Mouse (Mus musculus) heart, adult 2 months (tissue): ENCODE measurements around the gene Vmn1r3. TPM values are rescaled to one million over a fixed set of nuclear protein-coding genes. Genes with fewer than 3 reads are reported as not detected.
"Not testable (repeated sequence)": the region's sequence is repeated elsewhere in the genome, so short reads cannot be mapped to it uniquely, and the experiment has no call there.

Source experiments
- DNase-seq, 2 experiments: peaks; one replicate each; pipeline ENCODE4 v3.0.0; 2021
- H3K27ac ChIP-seq: fragments of 200-600 bp; 2 replicates; pipeline ENCODE4 v1.8.1; 2022
- H3K27me3 ChIP-seq: fragments of 200-500 bp; 2 replicates; pipeline ENCODE4 v1.6.1; 2012; ENCODE audit warnings: mild to moderate bottlenecking, low read length, inconsistent platforms, mixed read lengths; ENCODE audit not compliant: control insufficient read depth, insufficient read depth
- H3K36me3 ChIP-seq: fragments of 200-500 bp; 2 replicates; pipeline ENCODE4 v1.6.1; 2012; ENCODE audit warnings: low read length, inconsistent platforms; ENCODE audit not compliant: control insufficient read depth, insufficient read depth
- H3K4me1 ChIP-seq: fragments of 200-500 bp; 2 replicates; pipeline ENCODE4 v1.6.1; 2011; ENCODE audit warnings: low read length; ENCODE audit not compliant: control insufficient read depth, insufficient read depth
- H3K4me3 ChIP-seq: fragments of 200-600 bp; 2 replicates; pipeline ENCODE4 v1.8.1; 2022
- H3K79me2 ChIP-seq: fragments of 200-500 bp; replicated peaks from 2 replicates; pipeline ENCODE4 v1.6.1; 2012; ENCODE audit warnings: mild to moderate bottlenecking, inconsistent platforms, low read length, moderate library complexity, mixed read lengths; ENCODE audit not compliant: control insufficient read depth, insufficient read depth
- H3K9ac ChIP-seq: fragments of 200-500 bp; 2 replicates; pipeline ENCODE4 v1.6.1; 2012; ENCODE audit warnings: low read depth, mild to moderate bottlenecking, control low read depth, inconsistent platforms, low read length, mixed read lengths
- CTCF ChIP-seq: fragments of 200-600 bp; IDR thresholded peaks from 2 replicates; pipeline ENCODE4 v1.8.1; 2022; ENCODE audit warnings: antibody characterized with exemption, mild to moderate bottlenecking, moderate library complexity
- EP300 ChIP-seq: fragments of 200-500 bp; IDR thresholded peaks from 2 replicates; pipeline ENCODE4 v1.6.1; 2011; ENCODE audit warnings: low read depth, low read length, control low read depth; ENCODE audit not compliant: insufficient read depth
- POLR2A ChIP-seq: fragments of 200-500 bp; IDR thresholded peaks from 2 replicates; pipeline ENCODE4 v1.6.1; 2011; ENCODE audit warnings: mild to moderate bottlenecking, low read depth, low read length, control low read depth; ENCODE audit not compliant: insufficient read depth
- WGBS: fragments of 180-500 bp; shearing (Covaris S2); methylation state at CpG from one replicate; pipeline ENCODE4 v1.1.7; 2018; 5-methylcytosine and 5-hydroxymethylcytosine counted together
- intact Hi-C: fragments of 180-260 bp; cut with DNase I; formaldehyde crosslinking; loops from one replicate; pipeline ENCODE4 v1.15.1; 2025
- long read RNA-seq: library from polyadenylated mRNA; stranded (forward); transcript quantifications from one replicate; pipeline ENCODE4 v2.0.0, GENCODE M21; 2021
- polyA plus RNA-seq: library from polyadenylated mRNA; depleted of rRNA; stranded (reverse); fragments of >200 nt; gene quantifications from 2 replicates; pipeline ENCODE4 v1.2.3, GENCODE M21; 2012; rRNA removed
- total RNA-seq, 2 experiments: library from RNA; stranded (reverse); gene quantifications; 2 replicates each; pipeline ENCODE4 v1.2.3; 2021

Vmn1r3 gene
- not detected for total RNA-seq
- polyA plus RNA-seq, result not detected in 2 replicates
- long read RNA-seq, result 0 reads

DNA sequence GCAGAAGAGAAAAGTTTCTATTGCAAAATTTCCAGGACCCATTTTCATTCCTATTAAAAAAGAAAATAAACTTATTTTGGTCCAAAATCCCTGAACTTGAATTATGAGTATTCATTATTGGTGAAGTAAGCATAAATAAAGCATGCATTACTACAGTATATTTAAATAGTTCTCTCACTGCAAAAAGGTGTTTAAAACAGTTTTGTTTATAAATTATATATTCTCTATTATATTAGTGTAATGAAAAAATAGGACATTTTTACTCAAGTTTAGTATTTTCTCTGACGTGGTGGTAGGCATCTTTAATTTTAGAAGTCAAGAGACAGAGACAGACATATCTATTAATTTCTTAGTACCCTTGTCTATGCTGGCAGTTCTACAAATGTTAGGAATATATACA is at the start of gene Vmn1r3:
Gene Vmn1r3 (minus strand): TSS at position 101 of the 400 bp plus-strand sequence.
- H3K27ac ChIP-seq, H3K9ac ChIP-seq, H3K4me3 ChIP-seq, H3K79me2 ChIP-seq, DNase-seq, intact Hi-C loops, H3K27me3 ChIP-seq, H3K4me1 ChIP-seq, H3K36me3 ChIP-seq: not testable (repeated sequence)
- WGBS, result 80% methylated on average over 1 of the region's 1 CpGs

DNA sequence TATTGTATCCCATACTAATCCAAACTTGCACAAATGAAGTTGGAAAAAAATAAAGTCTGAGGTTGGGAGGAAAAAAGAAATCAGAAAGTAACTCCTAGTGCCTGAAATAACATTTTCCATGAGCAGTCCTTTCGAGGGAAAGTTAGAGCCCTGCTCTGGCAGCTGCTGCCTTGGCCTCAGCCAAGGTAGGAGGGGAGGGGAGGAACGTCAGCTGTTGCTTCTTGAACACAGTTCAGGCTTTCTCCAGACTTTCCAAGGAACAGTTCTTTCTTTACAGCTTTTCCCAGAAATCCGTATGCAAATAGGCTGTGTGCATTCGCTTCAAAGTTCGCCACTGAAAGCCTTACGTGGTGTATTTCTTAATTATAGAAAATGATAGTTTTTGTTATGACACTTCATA is 46.9 kb upstream of the Vmn1r3 start:
- no peaks in the 10 kb centered on the region for H3K79me2 ChIP-seq
- WGBS, result 55% methylated on average over 6 of the region's 6 CpGs
- no peaks in the 10 kb centered on the region for H3K36me3 ChIP-seq
- peak overlapping the region; percentile 8 for H3K27ac ChIP-seq
- H3K27me3 ChIP-seq, result no peaks in the 10 kb centered on the region
- intact Hi-C loops, result no loop called here
- no peaks in the 10 kb centered on the region for H3K4me1 ChIP-seq
- H3K4me3 ChIP-seq, result no peak overlapping the region
- peak; percentile 83 to 84 for DNase-seq
- no peak overlapping the region for H3K9ac ChIP-seq
- TF ChIP-seq POLR2A (no peak), EP300 (peak; percentile 46; the same call in 1 of the 2 replicates)

DNA sequence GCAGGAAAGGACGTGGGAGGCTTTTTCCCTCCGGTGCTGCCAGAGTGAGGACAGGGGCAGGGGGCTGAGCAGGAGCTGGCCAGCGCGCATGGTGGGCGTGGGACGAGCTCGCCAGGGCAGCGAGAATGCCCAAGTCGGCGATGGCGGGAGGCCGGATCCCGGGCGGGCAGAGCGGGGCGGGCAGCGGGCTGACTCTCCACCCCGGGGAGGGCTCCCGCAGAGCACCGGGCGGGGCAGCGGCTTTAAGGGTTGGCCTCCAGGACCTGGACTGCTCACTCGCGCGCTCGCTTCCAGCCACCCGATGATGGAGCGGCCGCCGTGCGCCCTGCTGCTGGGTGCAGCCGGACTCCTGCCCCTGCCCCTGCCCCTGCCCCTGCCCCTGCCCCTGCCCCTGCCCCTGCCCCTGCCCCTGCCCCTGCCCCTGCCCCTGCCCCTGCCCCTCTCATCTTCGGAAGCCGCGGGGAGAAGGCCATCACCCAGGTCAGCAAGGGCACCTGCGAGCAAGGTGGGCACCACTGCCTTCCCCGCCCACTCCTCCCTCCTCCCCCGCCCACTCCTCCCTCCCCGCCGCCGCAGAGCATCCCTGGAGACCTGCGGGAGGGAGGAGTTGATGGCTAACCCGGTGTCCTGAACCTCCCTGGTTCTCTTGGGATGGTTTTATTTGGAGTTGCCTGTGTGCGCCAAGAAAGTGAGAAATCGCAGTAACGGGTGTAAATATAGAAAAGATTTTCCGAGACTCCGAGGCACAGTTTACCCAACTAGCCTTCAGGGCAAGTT is 45.9 kb upstream of the Vmn1r3 start:
- peak; percentile 78 to 79 for DNase-seq
- intact Hi-C loops, result no loop called here
- Histone ChIP-seq H3K4me3 (peak overlapping the region; percentile 37), H3K36me3 (no peaks in the 10 kb centered on the region), H3K27me3 (no peaks in the 10 kb centered on the region), H3K27ac (peak overlapping the region; percentile 8), H3K4me1 (no peaks in the 10 kb centered on the region), H3K9ac (peak overlapping the region; percentile 62), H3K79me2 (no peaks in the 10 kb centered on the region)
- TF ChIP-seq EP300, result no peak
- 5% methylated on average over 39 of the region's 48 CpGs for WGBS

DNA sequence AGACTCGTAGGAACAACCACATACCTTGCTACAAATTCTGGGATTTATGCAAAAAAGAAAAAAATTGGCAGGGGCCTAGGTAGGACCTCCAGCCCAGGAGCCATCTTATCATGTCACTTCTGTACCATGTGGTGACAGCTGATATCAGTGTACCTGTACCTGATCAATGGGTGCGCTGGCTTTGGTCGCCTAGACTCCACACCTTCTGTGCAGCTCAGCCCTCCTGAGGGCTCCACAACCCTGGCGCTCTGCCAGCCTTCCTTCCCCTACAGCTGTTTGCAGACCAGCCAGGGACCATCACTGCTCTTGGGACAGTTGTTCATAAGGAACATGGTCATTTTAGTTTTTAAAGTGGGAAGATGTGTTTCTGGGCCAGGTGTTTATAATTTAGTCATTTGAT is 44.4 kb upstream of the Vmn1r3 start:
- no peaks in the 10 kb centered on the region for H3K27me3 ChIP-seq
- intact Hi-C loops, result no loop called here
- no peaks in the 10 kb centered on the region for H3K36me3 ChIP-seq
- no peaks in the 10 kb centered on the region for H3K4me1 ChIP-seq
- no peak overlapping the region for H3K4me3 ChIP-seq
- no peak overlapping the region for H3K9ac ChIP-seq
- H3K79me2 ChIP-seq, result no peaks in the 10 kb centered on the region
- peak; percentile 39 to 64 for DNase-seq
- TF ChIP-seq CTCF (no peak), POLR2A (no peak), EP300 (no peak)
- 57% methylated on average over 4 of the region's 4 CpGs for WGBS
- no peak overlapping the region for H3K27ac ChIP-seq

DNA sequence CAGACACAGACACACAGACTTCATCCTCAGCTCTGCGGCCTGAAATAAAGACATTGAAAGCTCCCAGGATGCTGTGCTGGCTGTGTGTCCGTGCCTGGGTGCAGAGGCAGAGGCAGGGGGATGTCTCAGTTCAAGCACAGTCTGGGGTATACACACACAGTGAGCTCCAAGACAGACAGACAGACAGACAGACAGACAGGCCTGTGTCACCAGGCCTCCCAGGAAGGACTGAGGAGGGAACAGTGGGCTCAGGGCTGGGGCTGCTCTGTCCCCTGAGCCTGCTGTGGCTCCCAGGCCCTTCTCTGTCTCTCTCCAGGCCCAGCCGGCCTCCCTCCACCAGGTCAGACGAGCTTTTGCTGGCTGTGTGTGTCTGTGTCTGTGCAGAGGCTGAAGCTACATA is 43.3 kb upstream of the Vmn1r3 start:
- peak in 1 of 2 experiments; percentile 23 for DNase-seq
- H3K36me3 ChIP-seq, result no peaks in the 10 kb centered on the region
- H3K79me2 ChIP-seq, result no peaks in the 10 kb centered on the region
- no peak overlapping the region for H3K27ac ChIP-seq
- WGBS, result 60% methylated on average over 4 of the region's 4 CpGs
- no peak overlapping the region for H3K9ac ChIP-seq
- H3K4me3 ChIP-seq, result no peak overlapping the region
- no peaks in the 10 kb centered on the region for H3K4me1 ChIP-seq
- intact Hi-C loops, result no loop called here
- TF ChIP-seq EP300, result no peak
- TF ChIP-seq POLR2A, result no peak
- TF ChIP-seq CTCF, result no peak
- no peaks in the 10 kb centered on the region for H3K27me3 ChIP-seq

DNA sequence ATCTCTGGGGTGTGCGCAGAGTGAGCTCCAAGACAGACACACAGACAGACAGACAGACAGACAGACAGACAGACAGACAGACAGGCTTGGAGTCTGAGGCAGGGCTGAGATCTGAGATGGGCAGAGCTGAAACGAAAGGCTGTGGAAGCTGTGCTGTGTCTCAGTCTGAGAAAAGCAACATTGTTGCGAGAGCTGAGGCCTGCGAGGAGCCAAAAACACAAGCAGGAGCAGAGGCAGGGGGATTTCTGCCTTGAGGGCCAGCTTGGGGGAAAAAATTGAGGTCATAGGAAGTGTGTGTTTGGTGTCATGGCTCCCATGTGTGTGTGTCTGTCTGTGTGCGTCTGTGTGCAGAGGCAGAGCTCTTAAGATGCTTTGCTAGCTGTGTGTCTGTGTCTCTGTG is 42.6 kb upstream of the Vmn1r3 start:
- no peaks in the 10 kb centered on the region for H3K4me1 ChIP-seq
- no peak overlapping the region for H3K9ac ChIP-seq
- no peak overlapping the region for H3K4me3 ChIP-seq
- intact Hi-C loops, result no loop called here
- no peaks in the 10 kb centered on the region for H3K27me3 ChIP-seq
- H3K79me2 ChIP-seq, result no peaks in the 10 kb centered on the region
- no peak for TF ChIP-seq CTCF
- H3K36me3 ChIP-seq, result no peaks in the 10 kb centered on the region
- no peak for DNase-seq
- H3K27ac ChIP-seq, result no peak overlapping the region
- WGBS, result 61% methylated on average over 5 of the region's 5 CpGs
